In the genomic region with DNA sequence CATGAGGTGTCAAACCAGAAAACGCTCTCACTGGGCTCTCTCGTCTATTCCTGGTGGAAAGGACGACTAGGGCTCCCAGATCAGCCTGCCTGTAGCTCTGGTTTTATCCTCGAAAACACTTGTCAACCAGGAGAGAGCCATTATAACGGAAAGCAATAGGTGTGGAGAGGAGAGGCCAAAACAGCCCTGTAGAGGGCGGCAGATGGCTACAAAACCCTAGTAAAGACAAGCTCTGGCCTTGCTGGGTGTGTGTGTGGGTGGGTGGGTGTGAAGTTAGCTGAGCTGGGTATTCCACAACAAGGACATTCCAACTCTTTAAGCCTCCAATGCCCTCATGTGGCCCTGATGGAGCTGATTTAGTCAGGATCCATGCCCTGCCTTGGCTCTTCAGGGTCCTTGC, we compare ENCODE assay signal across 1 mouse cellular context.
TF ChIP-seq lines count a peak whose summit lies in the region.

No protein-coding gene starts in this region.

TF ChIP-seq in CH12.LX, 34 proteins besides CTCF, POLR2A, EP300 and RAD21 (continued from another document):
- TF ChIP-seq IRF4 (IDR thresholded peaks at IDR 0.05; ENCODE audit: low read depth, low read length): no peak
